Mouse (Mus musculus): ENCODE measurements at regions not wholly inside any gene's neighbourhood (a gene's known extent, or its start where the extent isn't known, plus 50 kb on each side); places are given as distances from the start of the nearest gene placed in this dataset.

DNA sequence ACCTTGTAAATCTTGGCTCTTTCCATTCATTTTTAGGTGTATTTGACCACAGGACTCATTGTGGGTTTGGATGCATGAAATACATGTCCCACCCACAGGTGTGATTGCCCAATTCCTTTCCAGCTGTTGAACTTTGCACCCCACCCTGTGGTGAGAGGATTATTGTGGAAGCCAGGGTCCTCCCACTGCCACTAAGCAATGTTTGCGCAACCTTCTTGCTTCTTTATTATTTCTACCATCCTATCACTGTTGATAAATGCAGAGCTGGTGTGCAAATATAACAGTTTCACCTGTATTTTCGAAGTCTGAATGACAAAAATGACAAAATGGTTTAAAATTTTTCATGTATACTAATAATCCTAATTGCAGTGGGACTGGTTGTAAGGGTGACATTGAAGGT, 315.9 kb upstream of the Vwc2 start:
- DNase-seq (ENCODE audit: low spot score in 2 of 2), result no peak

DNA sequence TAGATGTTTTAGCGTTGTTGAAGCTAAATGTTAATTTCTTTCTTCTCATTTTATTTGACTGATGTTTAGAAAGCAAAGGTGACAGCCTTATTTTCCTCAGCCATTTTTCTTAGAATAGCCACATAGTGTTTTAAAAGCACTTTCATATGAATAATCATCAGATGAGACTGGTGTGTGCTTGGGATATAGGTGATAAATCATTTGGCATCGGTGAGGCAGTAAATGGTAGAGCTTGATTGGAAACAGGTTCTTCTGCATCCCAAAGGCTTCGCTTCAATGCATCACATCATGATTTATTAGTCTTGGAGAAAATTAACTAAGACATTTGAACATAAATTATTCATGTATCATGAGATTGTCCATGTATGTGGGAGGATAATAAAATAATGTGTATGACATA, 273.8 kb upstream of the Vwc2 start:
- DNase-seq (ENCODE audit: low spot score in 2 of 2), result no peak

DNA sequence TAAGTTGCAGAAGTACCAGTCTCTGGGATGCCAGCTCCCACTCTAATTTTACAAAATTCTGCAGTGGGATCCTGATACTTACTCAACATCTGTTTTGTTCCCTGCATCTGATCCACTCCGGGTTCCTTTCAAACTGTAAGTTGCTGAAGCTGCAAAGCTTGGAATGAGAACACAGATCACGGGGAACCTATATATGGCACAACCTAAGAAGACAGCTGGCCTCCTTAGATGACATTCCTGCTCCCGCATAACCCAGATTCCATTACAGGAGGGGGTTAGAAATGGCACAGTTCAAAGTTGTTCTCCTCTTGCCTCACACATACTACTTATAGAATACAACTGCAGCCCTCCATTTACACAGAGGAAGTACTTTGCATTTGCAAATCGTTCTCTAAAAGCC, 272.9 kb upstream of the Vwc2 start:
- peak; percentile 19 to 29 for DNase-seq (ENCODE audit: low spot score in 2 of 2)

DNA sequence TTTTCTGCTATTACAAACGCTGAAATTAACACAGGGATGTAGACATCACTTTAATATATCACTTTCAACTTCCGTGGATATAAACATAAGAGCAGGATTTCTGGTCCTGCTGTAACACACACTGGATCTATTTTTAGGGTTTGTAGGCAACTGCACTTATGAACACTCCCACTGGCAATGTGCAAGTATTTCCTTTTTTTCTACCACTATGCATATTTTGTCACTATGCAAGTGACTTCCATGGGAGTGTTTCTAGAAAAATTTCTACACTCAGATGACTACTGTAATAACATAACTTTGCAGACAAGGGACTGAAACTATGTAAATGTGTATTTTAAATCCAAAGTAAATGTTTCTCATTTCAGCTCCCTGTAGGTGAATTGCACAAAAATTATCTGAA, 241.8 kb upstream of the Vwc2 start:
- no peak for DNase-seq (ENCODE audit: low spot score in 2 of 2)

DNA sequence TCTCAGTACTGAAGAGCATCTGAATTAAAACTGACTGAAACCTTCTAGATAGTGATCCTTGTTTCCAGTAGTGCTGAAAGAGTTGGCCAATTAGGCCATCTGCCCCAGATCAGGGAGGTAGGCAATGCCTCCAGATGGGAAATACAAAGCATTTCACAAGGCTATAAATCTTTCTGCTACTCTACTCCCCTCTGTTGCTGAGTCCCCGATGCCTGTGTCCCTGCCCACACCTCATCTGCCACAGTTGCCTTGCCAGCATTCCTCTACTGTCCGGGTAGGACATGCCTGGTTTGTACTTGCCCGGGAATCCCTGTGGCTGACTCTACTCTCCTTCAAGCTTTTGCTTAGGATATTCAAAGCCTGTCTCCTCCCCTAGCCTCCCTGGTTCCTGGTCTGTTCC, 220.7 kb upstream of the Vwc2 start:
- peak; percentile 7 to 16 for DNase-seq (ENCODE audit: low spot score in 2 of 2)

DNA sequence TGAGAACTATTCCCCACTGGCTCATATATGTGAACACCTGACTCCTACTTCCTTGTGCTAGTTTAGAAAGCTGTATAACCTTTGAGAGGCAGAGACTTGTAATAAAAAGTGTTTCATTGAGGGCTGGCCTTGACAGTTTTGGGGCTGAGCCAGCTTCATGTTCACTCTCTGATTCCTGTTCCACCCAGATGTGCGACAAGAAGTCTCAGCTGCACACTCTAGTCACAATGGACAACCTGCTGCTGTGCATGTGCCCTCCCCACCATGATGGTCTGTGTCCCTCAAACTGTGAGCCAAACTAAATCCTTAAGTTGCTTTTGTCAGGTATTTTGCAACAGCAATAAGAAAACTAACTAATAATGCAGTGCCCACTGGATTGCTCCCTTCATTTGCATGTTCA, 190.0 kb upstream of the Vwc2 start:
- DNase-seq (ENCODE audit: low spot score in 2 of 2), result no peak

DNA sequence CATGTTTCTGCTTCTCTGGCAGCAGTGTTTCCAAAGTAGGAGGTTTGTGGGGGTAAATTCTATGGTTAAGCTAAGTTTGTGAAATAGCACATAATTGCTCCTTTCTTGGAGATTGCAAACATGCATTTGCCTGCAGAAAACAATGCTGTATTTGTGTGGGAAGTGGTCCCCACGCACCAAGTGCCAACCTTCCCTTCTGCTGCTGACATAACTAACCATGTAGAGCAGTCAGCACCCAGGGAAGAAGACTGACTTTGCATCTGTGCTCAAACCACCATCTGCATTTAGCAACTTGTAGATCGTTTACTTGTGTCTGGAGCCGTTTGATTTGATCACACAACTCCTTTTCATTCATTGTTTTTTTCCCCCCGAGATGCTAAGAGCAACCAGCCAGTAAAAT, 161.1 kb upstream of the Vwc2 start:
- DNase-seq (ENCODE audit: low spot score in 2 of 2), result peak in 1 of 2 experiments; percentile 4
